Mouse (Mus musculus) heart, adult 2 months (tissue): ENCODE measurements at regions not wholly inside any gene's neighbourhood (a gene's known extent, or its start where the extent isn't known, plus 50 kb on each side); places are given as distances from the start of the nearest gene placed in this dataset.

ENCODE experiments used
- CTCF ChIP-seq: fragments of 200-600 bp; IDR thresholded peaks from 2 replicates; pipeline ENCODE4 v1.8.1; 2022; ENCODE audit warnings: antibody characterized with exemption, mild to moderate bottlenecking, moderate library complexity
- EP300 ChIP-seq: fragments of 200-500 bp; IDR thresholded peaks from 2 replicates; pipeline ENCODE4 v1.6.1; 2011; ENCODE audit warnings: low read depth, low read length, control low read depth; ENCODE audit not compliant: insufficient read depth
- POLR2A ChIP-seq: fragments of 200-500 bp; IDR thresholded peaks from 2 replicates; pipeline ENCODE4 v1.6.1; 2011; ENCODE audit warnings: mild to moderate bottlenecking, low read depth, low read length, control low read depth; ENCODE audit not compliant: insufficient read depth

GRCm38 (mm10) chr1:63395427-63395826 lies 50.3 kb upstream of the Adam23 start:
- TF ChIP-seq POLR2A: no peak
- no peak for TF ChIP-seq CTCF
- TF ChIP-seq EP300: no peak
